Comparison of ENCODE assay signal across 14 mouse cellular contexts in the genomic region with DNA sequence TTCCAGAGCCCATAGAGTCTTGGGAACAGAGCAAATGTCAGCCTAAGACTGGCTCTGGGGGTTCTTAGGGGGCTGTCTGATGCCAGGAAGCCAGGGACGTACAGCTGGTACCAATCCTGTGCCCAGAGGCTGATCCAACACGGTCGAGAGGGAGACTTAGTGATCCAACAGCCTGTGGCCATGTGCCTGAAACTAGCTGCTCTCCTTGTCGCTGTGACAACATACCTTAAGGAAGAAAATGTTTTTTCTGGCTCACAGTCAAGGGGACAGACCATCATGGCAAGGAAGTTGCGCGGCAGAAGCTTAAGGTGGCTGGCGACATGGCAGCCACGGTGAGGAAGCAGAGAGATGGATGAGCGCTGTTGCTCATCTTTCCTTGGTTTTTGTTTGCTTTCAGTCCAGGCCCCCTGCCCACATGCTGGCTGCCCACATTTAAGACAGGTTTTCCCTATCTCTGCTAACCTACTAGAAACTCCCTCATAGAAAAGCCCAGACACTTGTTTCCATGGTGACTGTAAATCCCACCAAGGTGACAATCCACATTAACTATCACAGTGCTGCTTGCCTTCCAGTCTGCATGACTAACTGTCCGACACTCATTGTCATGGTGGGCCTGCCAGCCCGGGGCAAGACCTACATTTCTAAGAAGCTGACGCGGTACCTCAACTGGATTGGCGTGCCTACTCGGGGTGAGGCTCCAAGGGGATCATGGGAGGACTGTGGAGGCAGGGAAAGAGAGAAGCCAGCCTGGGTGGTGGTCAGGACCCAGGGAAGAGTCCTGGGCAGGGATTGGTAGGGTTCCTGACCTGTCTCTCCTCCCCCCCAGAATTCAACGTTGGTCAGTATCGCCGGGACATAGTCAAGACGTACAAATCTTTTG. TPM values are rescaled to one million over a fixed set of nuclear protein-coding genes. Genes with fewer than 3 reads are reported as not detected.
DNase-seq lines count a peak whose midpoint lies in the region; ATAC-seq and TF ChIP-seq lines count a peak whose summit lies in the region.
"Had no signal": no experiment of that assay in that cellular context is flagged by ENCODE, and none has a peak within 500 bp of the region (broad histone marks: within the 10 kb centered on the region; RNA-seq: fewer than 3 reads in every experiment).

No protein-coding gene starts in this region.

- no peak for TF ChIP-seq EP300 in stomach, postnatal 0 days (optimal IDR thresholded peaks at IDR 0.05)

- no peak for DNase-seq in layer of hippocampus, adult 2 months (ENCODE audit: low spot score in 2 of 2)
- DNase-seq in layer of hippocampus, adult 8-10 months (ENCODE audit: low spot score in 2 of 2), result no peak
- DNase-seq in right cerebral cortex, postnatal 14 days, result peak; percentile 8
- DNase-seq in right cerebral cortex, postnatal 36 days (ENCODE audit: low spot score in 2 of 2), result no peak
- no peak for DNase-seq in stomach, postnatal 0 days (ENCODE audit: low spot score)
- no peak for DNase-seq in embryo, embryonic 10 days (ENCODE audit: low spot score)
- DNase-seq: cerebellum, adult 11 months; heart, postnatal 4 days had no signal

- H3K9ac ChIP-seq in stomach, postnatal 0 days (ENCODE audit: low read length), result no peak overlapping the region
- H3K9ac ChIP-seq: embryonic facial prominence, embryonic 13.5 days; liver, embryonic 14.5 days had no signal

- no peak overlapping the region for H3K4me3 ChIP-seq in layer of hippocampus, adult 2 months
- H3K4me3 ChIP-seq in stomach, postnatal 0 days (ENCODE audit: low read depth, low read length), result no peak overlapping the region
- H3K4me3 ChIP-seq: embryonic facial prominence, embryonic 13.5 days had no signal

- H3K4me2 ChIP-seq in stomach, postnatal 0 days (replicated peaks; ENCODE audit: low read depth), result no peak overlapping the region
- H3K4me2 ChIP-seq: embryonic facial prominence, embryonic 13.5 days had no signal

- ATAC-seq in granulocyte monocyte progenitor cell, adult 5-6 weeks (replicated peaks; ENCODE audit: poor library complexity, severe bottlenecking), result 0 out of 2 replicates have a peak, but pooled peaks have one; percentile 0
- ATAC-seq in stomach, postnatal 0 days (ENCODE audit: low FRiP score, low TSS enrichment), result no peak
- ATAC-seq: activated CD4-positive, CD25-positive, alpha-beta regulatory T cell, adult 4 months had no signal

- TF ChIP-seq CTCF in layer of hippocampus, adult 2 months (conservative IDR thresholded peaks at IDR 0.05), result no peak
- TF ChIP-seq CTCF in stomach, postnatal 0 days (IDR thresholded peaks at IDR 0.05; ENCODE audit: low read depth), result no peak

- no peaks in the 10 kb centered on the region for H3K27me3 ChIP-seq in stomach, postnatal 0 days (ENCODE audit: control insufficient read depth, insufficient read depth, low read length)
- H3K27me3 ChIP-seq: embryonic facial prominence, embryonic 13.5 days had no signal

- H3K36me3 ChIP-seq in stomach, postnatal 0 days (ENCODE audit: control insufficient read depth, insufficient read depth, low read length), result no peaks in the 10 kb centered on the region

- peak overlapping the region; percentile 48; the same call in 1 of the 2 replicates for H3K27ac ChIP-seq in layer of hippocampus, adult 2 months
- H3K27ac ChIP-seq in stomach, postnatal 0 days (replicated peaks), result peak overlapping the region; percentile 35
- H3K27ac ChIP-seq: embryonic facial prominence, embryonic 13.5 days; liver, embryonic 14.5 days had no signal

- no peaks in the 10 kb centered on the region for H3K9me3 ChIP-seq in stomach, postnatal 0 days (ENCODE audit: control insufficient read depth, low read length)
- H3K9me3 ChIP-seq: embryonic facial prominence, embryonic 13.5 days had no signal

- H3K4me1 ChIP-seq in stomach, postnatal 0 days (replicated peaks; ENCODE audit: control insufficient read depth, insufficient read depth), result no peaks in the 10 kb centered on the region

- 74% methylated on average over 19 of the region's 19 CpGs for WGBS in stomach, postnatal 0 days

RNA-seq across cellular contexts. Expression of a gene that starts 6.9 kb away (rescaled TPM):
- 10 to 100 TPM; 10.9 to 11.8 TPM for total RNA-seq in layer of hippocampus, adult 2 months (2021)
- total RNA-seq in layer of hippocampus, adult 8-10 months (2022), result 10 to 100 TPM; 11.5 to 15.8 (median 15.4) TPM
- 6.9 and 8.4 TPM in 2 replicates for total RNA-seq in granulocyte monocyte progenitor cell, adult 5-6 weeks (2014; fragmentation: Nextera tagmentation)
- 6.7 and 9.5 TPM in 2 replicates for total RNA-seq in granulocyte monocyte progenitor cell, adult 5-6 weeks (2017)
- 10.3 and 12.1 TPM in 2 replicates for polyA plus RNA-seq in stomach, postnatal 0 days (2015; fragmentation: Nextera tagmentation; extraction: Ambion mirVana)

RNA-seq across cellular contexts. Expression of a gene that starts 12.7 kb away (rescaled TPM):
- not detected for total RNA-seq in layer of hippocampus, adult 2 months (2021)
- total RNA-seq in layer of hippocampus, adult 8-10 months (2022), result under 1 TPM in 2 of 4 experiments, not detected in 2; 0.45 to 0.55 TPM
- 0.41 TPM in 1 of 2 replicates, not detected in the other for total RNA-seq in granulocyte monocyte progenitor cell, adult 5-6 weeks (2014; fragmentation: Nextera tagmentation)
- not detected in 2 replicates for total RNA-seq in granulocyte monocyte progenitor cell, adult 5-6 weeks (2017)
- not detected in 2 replicates for polyA plus RNA-seq in stomach, postnatal 0 days (2015; fragmentation: Nextera tagmentation; extraction: Ambion mirVana)
- total RNA-seq: heart, adult 8-10 months; heart, postnatal 4 days had no signal
- polyA plus RNA-seq: activated CD4-positive, CD25-positive, alpha-beta regulatory T cell, adult 4 months; kidney, embryonic 16.5 days had no signal

RNA-seq across cellular contexts. Expression of a gene that starts 39.8 kb away (rescaled TPM):
- total RNA-seq in layer of hippocampus, adult 2 months (2021), result 10 to 100 TPM; 56.5 to 58.4 TPM
- total RNA-seq in layer of hippocampus, adult 8-10 months (2022), result 10 to 100 TPM; 56.6 to 94.6 (median 77.2) TPM
- total RNA-seq in granulocyte monocyte progenitor cell, adult 5-6 weeks (2014; fragmentation: Nextera tagmentation), result 56.8 and 75.0 TPM in 2 replicates
- 54.4 and 80.8 TPM in 2 replicates for total RNA-seq in granulocyte monocyte progenitor cell, adult 5-6 weeks (2017)
- 168 and 181 TPM in 2 replicates for polyA plus RNA-seq in stomach, postnatal 0 days (2015; fragmentation: Nextera tagmentation; extraction: Ambion mirVana)

RNA-seq across cellular contexts. Expression of a gene that starts 45.1 kb away (rescaled TPM):
- total RNA-seq in layer of hippocampus, adult 2 months (2021), result 1 to 10 TPM; 3.8 to 4.6 TPM
- total RNA-seq in layer of hippocampus, adult 8-10 months (2022), result 1 to 10 TPM; 1.9 to 4.3 (median 3.9) TPM
- total RNA-seq in granulocyte monocyte progenitor cell, adult 5-6 weeks (2014; fragmentation: Nextera tagmentation), result 0.21 and 2.0 TPM in 2 replicates
- 0.09 TPM in 1 of 2 replicates, not detected in the other for total RNA-seq in granulocyte monocyte progenitor cell, adult 5-6 weeks (2017)
- 6.2 and 9.6 TPM in 2 replicates for polyA plus RNA-seq in stomach, postnatal 0 days (2015; fragmentation: Nextera tagmentation; extraction: Ambion mirVana)
- polyA plus RNA-seq: activated CD4-positive, CD25-positive, alpha-beta regulatory T cell, adult 4 months had no signal
